Mouse (Mus musculus) lung, adult 2 months (tissue): ENCODE measurements around the gene Vwa1. TPM values are rescaled to one million over a fixed set of nuclear protein-coding genes. Genes with fewer than 3 reads are reported as not detected.
A peak's percentile ranks its signal among the peaks of the same experiment; 100 is the strongest.

Experiments
- DNase-seq: peaks from one replicate; pipeline ENCODE4 v3.0.0; 2022
- H3K4me1 ChIP-seq: fragments of 200-500 bp; 2 replicates; pipeline ENCODE4 v1.6.1; 2011; ENCODE audit warnings: low read length; ENCODE audit not compliant: control insufficient read depth, insufficient read depth
- H3K4me3 ChIP-seq: fragments of 200-500 bp; replicated peaks from 2 replicates; pipeline ENCODE3; 2011; ENCODE audit warnings: low read depth, mild to moderate bottlenecking, control low read depth, low read length; ENCODE audit errors: extremely low read depth
- CTCF ChIP-seq: fragments of 200-500 bp; IDR thresholded peaks from 2 replicates; pipeline ENCODE4 v1.5.1; 2011; ENCODE audit warnings: mild to moderate bottlenecking, low read length, control low read depth; ENCODE audit not compliant: insufficient read depth
- POLR2A ChIP-seq: fragments of 200-500 bp; IDR thresholded peaks from 2 replicates; pipeline ENCODE4 v1.6.1; 2011; ENCODE audit warnings: low read depth, mild to moderate bottlenecking, control low read depth, low read length, borderline replicate concordance; ENCODE audit errors: extremely low read depth
- WGBS: fragments of 180-500 bp; shearing (Covaris S2); methylation state at CpG from one replicate; pipeline ENCODE4 v1.1.7; 2018; 5-methylcytosine and 5-hydroxymethylcytosine counted together
- polyA plus RNA-seq: library from polyadenylated mRNA; depleted of rRNA; stranded (reverse); fragments of >200 nt; gene quantifications from 2 replicates; pipeline ENCODE4 v1.2.3, GENCODE M21; 2012; rRNA removed

The Vwa1 gene
- polyA plus RNA-seq = 9.2 and 11.8 TPM in 2 replicates

DNA sequence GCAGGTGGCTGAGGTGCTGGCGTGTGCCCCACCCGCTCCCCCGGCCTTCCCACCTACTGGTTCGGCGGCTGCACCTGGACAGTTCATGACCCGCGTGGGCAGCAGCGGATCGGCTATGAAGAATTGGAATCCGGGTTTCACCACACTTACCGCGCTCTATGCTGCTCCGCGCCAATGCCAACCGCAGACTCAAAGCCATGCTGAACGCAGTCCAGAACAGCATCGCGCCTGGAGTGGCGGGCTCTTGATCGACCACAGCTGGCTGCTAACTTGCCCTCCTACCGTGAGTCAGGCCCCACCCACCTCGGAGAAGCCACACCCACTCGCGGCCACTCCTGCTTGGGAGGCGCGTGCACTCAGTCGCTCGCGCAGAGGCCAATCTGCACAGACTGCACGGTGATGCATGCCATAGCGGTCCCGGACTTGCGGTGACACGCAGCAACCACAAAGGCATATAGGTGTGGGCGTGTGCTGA is at the start of gene Vwa1:
Vwa1 (minus strand) TSS at position 419 of the 475 bp plus-strand sequence.
- WGBS = under 1% methylated on average over 35 of the region's 35 CpGs
- TF ChIP-seq POLR2A (peak; percentile 89; the same call in 1 of the 2 replicates), CTCF (no peak)
- DNase-seq = peak; percentile 91
- peak within 1 kb of the TSS; percentile 50 for H3K4me3 ChIP-seq
- H3K4me1 ChIP-seq = peaks cover 16% of the 10 kb centered on the region

DNA sequence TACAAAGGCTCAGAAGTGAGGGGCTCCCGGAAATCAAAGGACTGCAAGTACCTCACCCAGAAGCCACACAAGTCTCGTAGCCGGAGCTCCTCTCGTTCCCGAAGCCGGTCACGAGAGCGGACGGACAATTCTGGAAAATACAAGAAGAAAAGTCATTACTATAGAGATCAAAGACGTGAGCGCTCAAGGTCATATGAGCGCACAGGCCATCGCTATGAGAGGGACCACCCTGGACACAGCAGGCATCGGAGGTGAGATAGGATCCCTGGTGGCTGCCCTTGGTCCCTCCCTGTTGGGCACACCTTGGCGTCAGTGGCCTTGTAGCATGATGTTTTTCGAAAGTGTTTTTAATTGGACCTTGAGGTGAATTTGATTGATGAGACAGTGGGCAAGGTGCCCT is 48.9 kb upstream of the Vwa1 start:
- Histone ChIP-seq H3K4me3 (no peak overlapping the region), H3K4me1 (no peaks in the 10 kb centered on the region)
- WGBS = 91% methylated on average over 16 of the region's 16 CpGs
- TF ChIP-seq POLR2A = no peak
- TF ChIP-seq CTCF = no peak
- no peak for DNase-seq

DNA sequence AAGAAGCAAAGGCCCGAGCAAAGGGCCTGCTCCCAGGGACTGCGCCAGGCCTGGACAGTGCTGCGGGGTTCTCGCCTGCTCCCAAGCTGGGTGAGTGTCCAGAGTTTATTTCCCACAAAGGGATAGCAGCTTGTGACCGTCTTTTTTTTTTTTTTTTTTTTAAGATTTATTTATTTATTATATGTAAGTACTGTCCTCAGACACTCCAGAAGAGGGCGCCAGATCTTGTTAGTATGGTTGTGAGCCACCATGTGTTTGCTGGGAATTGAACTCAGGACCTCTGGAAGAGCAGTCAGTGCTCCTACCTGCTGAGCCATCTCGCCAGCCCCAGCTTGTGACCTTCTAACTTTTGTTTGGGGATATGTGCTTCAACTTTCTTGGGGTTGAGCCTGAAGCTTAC is 46.5 kb upstream of the Vwa1 start:
- WGBS = 69% methylated on average over 7 of the region's 7 CpGs
- Histone ChIP-seq H3K4me1 (no peaks in the 10 kb centered on the region), H3K4me3 (no peak overlapping the region)
- no peak for DNase-seq
- TF ChIP-seq CTCF = no peak
- no peak for TF ChIP-seq POLR2A

DNA sequence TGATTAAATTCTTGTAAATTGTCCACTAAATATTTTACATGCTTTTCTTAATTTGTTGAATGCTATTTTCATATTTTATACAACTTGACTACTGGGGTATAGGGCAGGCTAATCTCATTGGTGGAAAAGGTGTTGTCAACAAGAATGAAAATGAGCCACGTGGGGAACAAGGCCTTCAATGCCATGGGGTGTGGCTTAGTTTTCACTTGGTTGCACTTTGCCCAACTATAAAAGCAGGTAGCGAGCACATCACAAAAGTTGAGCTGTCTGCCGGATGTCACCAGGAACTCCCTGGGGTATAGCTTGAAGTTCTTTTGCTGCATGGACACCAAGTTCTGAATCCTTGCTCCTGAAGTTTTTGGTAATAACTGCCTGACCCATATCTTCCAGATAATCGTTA is 43.0 kb upstream of the Vwa1 start:
- TF ChIP-seq CTCF = no peak
- TF ChIP-seq POLR2A = no peak
- Histone ChIP-seq H3K4me1 (peaks cover 8% of the 10 kb centered on the region), H3K4me3 (no peak overlapping the region)
- WGBS = 81% methylated on average over 4 of the region's 4 CpGs
- no peak for DNase-seq

GRCm38 (mm10) chr4:155812665-155813181 is 38.2 kb upstream of the Vwa1 start:
- peak; percentile 28 for DNase-seq
- no peak for TF ChIP-seq POLR2A
- no peak for TF ChIP-seq CTCF
- under 1% methylated on average over 49 of the region's 49 CpGs for WGBS
- peak overlapping the region; percentile 87 for H3K4me3 ChIP-seq
- peaks cover 8% of the 10 kb centered on the region for H3K4me1 ChIP-seq

DNA sequence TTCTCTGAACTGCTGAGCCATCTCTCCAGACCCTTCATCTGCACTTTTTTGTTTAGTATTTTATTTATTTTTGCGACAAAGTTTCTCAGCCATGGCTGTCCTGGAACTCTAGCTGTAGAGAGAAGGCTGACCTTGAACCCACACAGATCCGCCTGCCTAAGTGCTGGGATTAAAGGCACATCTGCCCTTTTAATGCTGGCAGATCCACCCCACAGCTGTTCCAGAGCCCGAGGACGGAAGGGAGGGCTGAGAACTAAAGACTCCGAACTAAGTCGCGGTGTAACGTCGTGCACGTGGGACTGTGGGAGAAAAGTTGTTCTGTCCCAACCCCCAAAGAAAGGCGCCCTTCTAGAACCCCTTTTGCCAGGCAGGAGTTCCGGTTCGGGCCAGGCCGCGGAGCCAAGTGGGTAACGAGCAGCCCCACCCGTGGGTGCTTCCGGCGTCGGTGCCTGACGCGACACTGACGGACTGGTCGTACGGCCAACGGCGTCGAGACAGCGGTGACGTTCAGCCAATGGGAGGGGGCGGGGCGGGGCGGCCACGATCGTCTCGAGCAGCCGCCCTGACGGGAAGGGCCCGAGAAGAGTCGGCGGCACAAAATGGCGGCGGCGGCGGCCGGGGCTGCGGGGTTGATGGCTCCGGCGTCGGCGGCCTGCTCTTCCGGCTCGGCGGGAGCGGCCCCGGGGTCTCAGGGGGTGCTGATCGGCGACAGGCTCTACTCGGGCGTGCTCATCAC is 37.6 kb upstream of the Vwa1 start, which contains the start of gene Ccnl2:
Ccnl2 (plus strand) TSS at position 561 of the 736 bp plus-strand sequence.
- under 1% methylated on average over 59 of the region's 60 CpGs for WGBS
- Histone ChIP-seq H3K4me1 (peaks cover 8% of the 10 kb centered on the region), H3K4me3 (peak within 1 kb of the TSS; percentile 91)
- DNase-seq = peak; percentile 89
- TF ChIP-seq POLR2A (peak; percentile 53; the same call in 1 of the 2 replicates), CTCF (no peak)

- Histone ChIP-seq H3K4me1 (peaks cover 5% of the 10 kb centered on the region), H3K4me3 (no peak overlapping the region)
- WGBS = 93% methylated on average over 3 of the region's 3 CpGs
- TF ChIP-seq POLR2A (no peak), CTCF (no peak)
- no peak for DNase-seq
Observed at GRCm38 (mm10) chr4:155807841-155808240, 33.3 kb upstream of the Vwa1 start.

- TF ChIP-seq CTCF (no peak), POLR2A (peak; percentile 90)
- peak; percentile 96 for DNase-seq
- WGBS = under 1% methylated on average over 58 of the region's 58 CpGs
- peak overlapping the region; percentile 80 for H3K4me3 ChIP-seq
- H3K4me1 ChIP-seq = peaks cover 7% of the 10 kb centered on the region
Observed at GRCm38 (mm10) chr4:155803340-155804041, 29.0 kb upstream of the Vwa1 start.

DNA sequence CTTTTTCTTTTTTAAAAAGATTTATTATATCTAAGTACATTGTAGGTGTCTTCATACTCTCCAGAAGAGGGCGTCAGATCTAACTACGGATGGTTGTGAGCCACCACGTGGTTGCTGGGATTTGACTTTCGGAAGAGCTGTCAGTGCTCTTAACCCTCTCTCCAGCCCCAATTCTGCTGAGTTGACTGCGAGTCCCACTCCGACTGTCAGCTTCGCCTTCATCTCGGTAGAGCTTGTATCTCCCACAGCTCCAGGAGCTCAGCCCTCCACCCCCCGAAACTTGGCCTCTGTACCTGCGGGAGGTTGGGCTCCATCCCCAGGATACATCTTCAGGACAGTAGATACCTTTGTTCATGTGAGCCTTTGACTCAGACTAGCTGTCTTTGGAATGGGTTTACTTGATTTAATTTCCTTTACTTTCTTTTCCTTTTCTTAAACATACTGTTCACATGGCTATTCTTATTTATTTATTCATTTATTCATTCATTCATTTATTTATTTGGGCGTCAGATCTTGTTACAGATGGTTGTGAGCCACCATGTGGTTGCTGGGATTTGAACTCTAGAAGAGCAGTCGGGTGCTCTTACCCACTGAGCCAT is 28.3 kb upstream of the Vwa1 start, which contains the start of gene Mrpl20:
Mrpl20 (plus strand) TSS at position 138 of the 599 bp plus-strand sequence.
- no peak for DNase-seq
- H3K4me3 ChIP-seq = peak within 1 kb of the TSS; percentile 80
- peaks cover 7% of the 10 kb centered on the region for H3K4me1 ChIP-seq
- TF ChIP-seq POLR2A (no peak), CTCF (0 out of 2 replicates have a peak, but pooled peaks have one; percentile 9)
- WGBS = 8% methylated on average over 12 of the region's 12 CpGs
